Mouse (Mus musculus) thymus, adult 2 months (tissue): ENCODE data around the gene Mis18bp1.

Experiments
- CTCF ChIP-seq: fragments of 200-500 bp; IDR thresholded peaks from 2 replicates; pipeline ENCODE4 v1.5.1; 2012; ENCODE audit warnings: mild to moderate bottlenecking, control low read depth, low read length, moderate library complexity, borderline replicate concordance; ENCODE audit not compliant: control insufficient read depth, poor library complexity, insufficient read depth; ENCODE audit errors: extremely low read depth
- POLR2A ChIP-seq: fragments of 200-500 bp; IDR thresholded peaks from 2 replicates; pipeline ENCODE4 v1.6.1; 2012; ENCODE audit warnings: mild to moderate bottlenecking, low read length, control low read depth, moderate library complexity; ENCODE audit not compliant: control insufficient read depth, poor library complexity, insufficient read depth; ENCODE audit errors: extremely low read depth

DNA sequence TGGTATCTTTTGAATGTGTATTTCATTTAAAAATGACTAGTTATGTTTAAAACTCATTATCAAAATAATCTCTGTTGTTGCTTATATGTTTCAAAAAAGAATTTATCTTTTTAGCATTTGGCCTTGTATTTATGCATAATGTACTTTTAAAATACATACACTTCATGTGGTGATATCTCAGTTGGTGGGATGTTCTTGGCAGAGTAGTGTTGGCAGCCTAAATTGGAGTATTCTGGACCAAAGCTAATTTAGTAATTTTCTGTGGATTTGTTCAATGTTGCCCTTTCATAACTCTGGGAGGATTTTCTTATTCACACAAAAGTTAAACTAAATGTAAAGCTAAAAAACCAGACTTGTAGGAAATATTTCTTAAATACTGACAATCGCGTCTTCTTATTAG lies 29.4 kb upstream of the Mis18bp1 start:
- TF ChIP-seq CTCF (no peak), POLR2A (no peak)
